Mouse (Mus musculus) E14TG2a.4 (cell line): ENCODE measurements around the gene Mid1.

Source experiments
- H3K27me3 ChIP-seq: 2 replicates; pipeline ENCODE4 v1.6.1; 2014; ENCODE audit warnings: low read length, control low read depth; ENCODE audit not compliant: insufficient read depth
- H3K36me3 ChIP-seq: 2 replicates; pipeline ENCODE4 v1.6.1; 2014; ENCODE audit warnings: low read length, control low read depth; ENCODE audit not compliant: insufficient read depth
- H3K4me1 ChIP-seq: replicated peaks from 2 replicates; pipeline ENCODE4 v1.6.1; 2014; ENCODE audit warnings: low read depth, low read length, control low read depth
- H3K4me3 ChIP-seq: replicated peaks from 2 replicates; pipeline ENCODE4 v1.5.1; 2014; ENCODE audit warnings: mild to moderate bottlenecking, low read length
- H3K9me3 ChIP-seq: 2 replicates; pipeline ENCODE4 v1.6.1; 2014; ENCODE audit warnings: low read length, control low read depth
- CTCF ChIP-seq: conservative IDR thresholded peaks from 2 replicates; pipeline ENCODE4 v1.5.1; 2014; ENCODE audit warnings: low read length
- NANOG ChIP-seq: IDR thresholded peaks from 2 replicates; pipeline ENCODE4 v1.6.1; 2014; ENCODE audit warnings: borderline replicate concordance, low read length, mixed read lengths
- POU5F1 ChIP-seq: IDR thresholded peaks from 2 replicates; pipeline ENCODE4 v1.6.1; 2014; ENCODE audit warnings: low read length, borderline replicate concordance

Mid1 gene

GRCm38 (mm10) chrX:169882220-169882609 lies 197.2 kb downstream of the Mid1 start:
- TF ChIP-seq CTCF (no peak), NANOG (no peak), POU5F1 (no peak)

GRCm38 (mm10) chrX:169883536-169884272 lies 198.7 kb downstream of the Mid1 start:
- Histone ChIP-seq H3K9me3 (no peaks in the 10 kb centered on the region), H3K27me3 (peaks cover 3% of the 10 kb centered on the region; the same call in 1 of the 2 replicates), H3K36me3 (no peaks in the 10 kb centered on the region), H3K4me3 (no peak overlapping the region), H3K4me1 (peaks cover 16% of the 10 kb centered on the region)
- no peak for TF ChIP-seq NANOG
- peak; percentile 36 for TF ChIP-seq CTCF
- no peak for TF ChIP-seq POU5F1

More at GRCm38 (mm10) chrX:169882220-169882609, 197.2 kb downstream of the Mid1 start:
- Histone ChIP-seq H3K9me3 (no peaks in the 10 kb centered on the region), H3K4me3 (no peak overlapping the region), H3K36me3 (no peaks in the 10 kb centered on the region), H3K4me1 (peaks cover 16% of the 10 kb centered on the region), H3K27me3 (peaks cover 3% of the 10 kb centered on the region; the same call in 1 of the 2 replicates)

DNA sequence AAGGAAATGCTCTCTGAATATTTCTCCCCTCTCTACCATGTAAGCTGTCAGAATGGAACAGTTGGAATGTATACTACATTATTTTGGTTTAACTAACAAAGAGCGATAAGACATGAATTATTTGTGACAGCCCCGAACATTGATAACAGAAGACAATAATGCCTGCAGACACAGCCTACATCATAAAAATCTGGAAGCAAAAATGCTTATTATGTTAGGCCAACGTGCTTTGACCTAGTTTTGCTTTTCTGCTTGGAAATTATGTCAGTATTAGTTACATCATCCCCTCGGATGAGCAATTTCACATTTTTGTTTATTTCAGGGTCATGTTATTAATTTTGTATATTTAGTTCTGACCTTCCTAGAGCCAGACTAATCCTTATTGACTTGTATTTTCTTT lies 205.5 kb downstream of the Mid1 start:
- TF ChIP-seq POU5F1 (no peak), CTCF (no peak), NANOG (no peak)
- Histone ChIP-seq H3K4me3 (no peak overlapping the region), H3K4me1 (no peaks in the 10 kb centered on the region), H3K36me3 (no peaks in the 10 kb centered on the region), H3K9me3 (no peaks in the 10 kb centered on the region), H3K27me3 (no peaks in the 10 kb centered on the region)

GRCm38 (mm10) chrX:169892100-169892499 lies 207.1 kb downstream of the Mid1 start:
- Histone ChIP-seq H3K36me3 (no peaks in the 10 kb centered on the region), H3K9me3 (no peaks in the 10 kb centered on the region), H3K4me1 (no peaks in the 10 kb centered on the region), H3K4me3 (no peak overlapping the region), H3K27me3 (no peaks in the 10 kb centered on the region)
- TF ChIP-seq CTCF: no peak
- no peak for TF ChIP-seq POU5F1
- no peak for TF ChIP-seq NANOG

GRCm38 (mm10) chrX:169892631-169893030 lies 207.6 kb downstream of the Mid1 start:
- Histone ChIP-seq H3K9me3 (no peaks in the 10 kb centered on the region), H3K4me1 (no peaks in the 10 kb centered on the region), H3K36me3 (no peaks in the 10 kb centered on the region), H3K27me3 (no peaks in the 10 kb centered on the region), H3K4me3 (no peak overlapping the region)
- TF ChIP-seq POU5F1 (no peak), NANOG (no peak), CTCF (no peak)

DNA sequence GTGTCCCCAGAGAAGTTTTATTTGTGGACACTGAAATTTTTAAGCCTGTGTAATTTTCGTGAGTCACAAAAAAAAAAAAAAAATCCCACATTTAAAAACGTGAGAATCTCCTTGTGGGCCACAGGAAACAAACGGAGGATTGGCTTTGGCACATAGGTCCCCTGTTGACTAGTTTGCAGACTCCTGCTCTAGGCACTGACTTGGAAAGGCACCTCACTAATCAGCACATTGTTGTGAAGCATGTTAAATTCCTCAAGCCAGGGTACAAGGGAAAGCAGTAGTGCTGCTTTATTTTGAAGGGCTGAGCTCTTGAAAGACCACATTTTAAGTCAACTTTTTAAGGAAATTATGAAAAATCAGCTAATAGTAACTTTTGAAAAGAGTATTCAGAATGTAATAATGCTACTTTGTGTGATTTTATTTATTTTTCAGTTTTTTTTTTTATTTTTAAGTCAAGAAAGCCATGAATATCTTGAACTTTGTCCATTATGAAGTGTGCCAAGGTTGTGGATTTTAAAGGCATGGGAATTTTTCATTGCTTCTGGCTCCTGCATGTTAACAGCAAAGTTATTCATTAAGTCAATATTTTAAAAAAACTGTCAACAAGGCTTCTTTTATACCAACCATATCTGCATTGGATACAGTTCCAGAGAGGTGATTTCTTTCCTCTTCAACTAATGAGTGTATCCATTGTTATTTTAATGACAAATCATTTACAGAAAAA lies 214.4 kb downstream of the Mid1 start:
- H3K9me3 ChIP-seq: no peaks in the 10 kb centered on the region
- H3K27me3 ChIP-seq: no peaks in the 10 kb centered on the region
- H3K36me3 ChIP-seq: no peaks in the 10 kb centered on the region
- no peaks in the 10 kb centered on the region for H3K4me1 ChIP-seq
- TF ChIP-seq CTCF (no peak), POU5F1 (no peak), NANOG (no peak)
- H3K4me3 ChIP-seq: no peak overlapping the region

- no peaks in the 10 kb centered on the region for H3K9me3 ChIP-seq
Measured at GRCm38 (mm10) chrX:169902860-169903259, 217.9 kb downstream of the Mid1 start.

DNA sequence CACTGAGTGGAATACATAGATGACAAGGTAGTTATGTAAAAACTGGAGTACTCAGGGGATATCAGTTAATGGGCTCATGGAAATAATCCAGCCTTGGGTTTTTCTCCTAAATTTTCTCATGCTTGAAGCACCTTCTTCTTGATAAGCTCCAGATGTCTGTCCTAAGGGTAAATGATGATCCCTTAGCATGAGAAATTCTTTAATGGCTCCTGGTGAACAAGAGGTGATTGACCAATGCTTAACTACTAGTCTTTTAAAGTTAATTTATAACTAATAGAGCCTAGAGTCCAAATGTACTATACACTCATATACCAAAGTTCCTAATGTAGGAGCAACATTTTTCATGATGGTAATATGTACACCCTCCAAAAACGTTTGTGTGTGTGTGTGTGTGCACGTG lies 218.7 kb downstream of the Mid1 start:
- no peak for TF ChIP-seq CTCF
- no peak for TF ChIP-seq NANOG
- no peak for TF ChIP-seq POU5F1
- Histone ChIP-seq H3K4me1 (0 out of 2 replicates have a peak, but pooled peaks cover 5% of the 10 kb centered on the region), H3K27me3 (no peaks in the 10 kb centered on the region), H3K4me3 (no peak overlapping the region), H3K36me3 (no peaks in the 10 kb centered on the region), H3K9me3 (no peaks in the 10 kb centered on the region)

More at GRCm38 (mm10) chrX:169902860-169903259, 217.9 kb downstream of the Mid1 start:
- Histone ChIP-seq H3K36me3 (no peaks in the 10 kb centered on the region), H3K4me1 (0 out of 2 replicates have a peak, but pooled peaks cover 5% of the 10 kb centered on the region), H3K4me3 (no peak overlapping the region), H3K27me3 (no peaks in the 10 kb centered on the region)
- TF ChIP-seq POU5F1 (no peak), CTCF (no peak), NANOG (no peak)
